Comparison of ENCODE assay signal across 15 mouse cellular contexts in the genomic region with DNA sequence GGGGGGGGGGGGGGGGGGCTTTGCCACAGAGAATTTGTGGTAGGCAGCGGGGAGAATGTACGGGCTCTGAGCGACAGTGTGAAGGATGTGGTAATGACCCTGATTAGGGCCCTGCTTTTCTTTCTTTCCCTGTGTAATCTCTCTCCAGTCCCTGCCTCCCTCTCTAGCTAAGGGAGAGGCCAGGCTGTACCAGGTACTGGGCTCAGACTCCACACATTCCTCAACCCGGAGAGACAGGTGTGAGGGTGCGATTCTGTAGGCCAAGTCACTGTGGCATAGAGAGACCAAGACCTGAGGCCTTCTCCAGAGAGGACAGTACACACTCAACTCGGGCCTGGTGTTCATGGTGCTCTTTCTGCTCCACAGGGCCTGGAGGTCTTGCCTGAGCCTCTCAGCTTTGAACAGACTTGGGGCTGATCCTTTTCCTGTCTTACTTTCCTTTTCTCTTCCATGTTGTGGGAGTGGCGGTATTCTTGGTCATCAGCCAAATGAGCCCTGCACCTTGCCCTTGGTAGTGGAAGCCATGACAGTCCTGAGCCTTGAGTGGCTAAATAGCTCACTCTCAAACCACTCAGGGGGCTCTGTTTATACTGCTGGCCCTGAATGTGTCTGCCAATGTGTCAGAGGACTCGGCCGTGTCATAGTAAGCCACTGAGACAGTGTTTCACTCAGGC. TPM values are rescaled to one million over a fixed set of nuclear protein-coding genes. Genes with fewer than 3 reads are reported as not detected.
DNase-seq lines count a peak whose midpoint lies in the region; ATAC-seq lines count a peak whose summit lies in the region.
"Had no signal": no experiment of that assay in that cellular context is flagged by ENCODE, and none has a peak within 500 bp of the region (broad histone marks: within the 10 kb centered on the region; RNA-seq: fewer than 3 reads in every experiment).

No protein-coding gene starts in this region.

- H3K27me3 ChIP-seq in heart, embryonic 11.5 days (ENCODE audit: control insufficient read depth, insufficient read depth, low read length): no peaks in the 10 kb centered on the region
- no peaks in the 10 kb centered on the region for H3K27me3 ChIP-seq in intestine, embryonic 15.5 days (replicated peaks)
- H3K27me3 ChIP-seq: liver, embryonic 13.5 days had no signal

- 48% methylated on average over 9 of the region's 9 CpGs for WGBS in heart, embryonic 11.5 days (ENCODE audit: insufficient replicate concordance)
- 56% methylated on average over 9 of the region's 9 CpGs for WGBS in intestine, embryonic 15.5 days

- no peaks in the 10 kb centered on the region for H3K36me3 ChIP-seq in heart, embryonic 11.5 days (ENCODE audit: control insufficient read depth, insufficient read depth, low read length)
- H3K36me3 ChIP-seq in intestine, embryonic 15.5 days: no peaks in the 10 kb centered on the region
- H3K36me3 ChIP-seq: liver, embryonic 13.5 days; midbrain, embryonic 15.5 days had no signal

- intact Hi-C loops in heart, postnatal 10 days (cut with DNase I): no loop called here

- H3K4me2 ChIP-seq in heart, embryonic 11.5 days: no peak overlapping the region
- H3K4me2 ChIP-seq in intestine, embryonic 15.5 days (replicated peaks): no peak overlapping the region
- H3K4me2 ChIP-seq: liver, embryonic 13.5 days; midbrain, embryonic 15.5 days had no signal

- H3K9ac ChIP-seq in heart, embryonic 11.5 days (ENCODE audit: low read depth, low read length): no peak overlapping the region
- no peak overlapping the region for H3K9ac ChIP-seq in intestine, embryonic 15.5 days
- H3K9ac ChIP-seq: liver, embryonic 13.5 days; midbrain, embryonic 15.5 days had no signal

- no peak for ATAC-seq in heart, embryonic 11.5 days (replicated peaks; ENCODE audit: insufficient number of reproducible peaks, low FRiP score, low TSS enrichment)
- 0 out of 2 replicates have a peak, but pooled peaks have one; percentile 3 for ATAC-seq in intestine, embryonic 15.5 days
- ATAC-seq: CD4-positive, CD25-positive, alpha-beta regulatory T cell, adult 4 months; forebrain, embryonic 16.5 days; midbrain, embryonic 15.5 days had no signal

- no peaks in the 10 kb centered on the region for H3K9me3 ChIP-seq in heart, embryonic 11.5 days (replicated peaks; ENCODE audit: control insufficient read depth, low read length)
- H3K9me3 ChIP-seq in intestine, embryonic 15.5 days: no peaks in the 10 kb centered on the region
- H3K9me3 ChIP-seq: liver, embryonic 13.5 days; midbrain, embryonic 15.5 days had no signal

- 0 out of 2 replicates have a peak overlapping the region, but pooled peaks have one; percentile 6 for H3K27ac ChIP-seq in heart, embryonic 11.5 days (ENCODE audit: low read depth, low read length)
- H3K27ac ChIP-seq in intestine, embryonic 15.5 days: peak overlapping the region; percentile 74; the same call in 1 of the 2 replicates
- H3K27ac ChIP-seq: liver, embryonic 13.5 days; midbrain, embryonic 15.5 days had no signal

- H3K4me3 ChIP-seq in heart, embryonic 11.5 days (ENCODE audit: low read depth, low read length): no peak overlapping the region
- H3K4me3 ChIP-seq in intestine, embryonic 15.5 days (replicated peaks): no peak overlapping the region
- H3K4me3 ChIP-seq: liver, embryonic 13.5 days; midbrain, embryonic 15.5 days had no signal

- no peaks in the 10 kb centered on the region for H3K4me1 ChIP-seq in heart, embryonic 11.5 days (ENCODE audit: control insufficient read depth, insufficient read depth, low read length)
- peaks cover 21% of the 10 kb centered on the region; the same call in 1 of the 2 replicates for H3K4me1 ChIP-seq in intestine, embryonic 15.5 days (replicated peaks)

- no peak for DNase-seq in heart, postnatal 10 days
- peak; percentile 54 for DNase-seq in MN1 (ENCODE audit: low spot score)
- peak; percentile 50 for DNase-seq in kidney, postnatal 14 days
- DNase-seq in thymus, postnatal 25 days: no peak
- DNase-seq in Muller cell, postnatal 12 days (ENCODE audit: inconsistent ontology term): no peak
- DNase-seq in adrenal gland, postnatal 10 days: no peak
- DNase-seq: gastrocnemius, postnatal 36 days; heart, postnatal 14 days; liver, embryonic 13.5 days; right cerebral cortex, postnatal 14 days had no signal

RNA-seq across cellular contexts. Expression of a gene that starts 30.7 kb away (rescaled TPM):
- polyA plus RNA-seq in heart, embryonic 11.5 days (2014; fragmentation: Nextera tagmentation; extraction: Ambion mirVana): 1,894 and 1,931 TPM in 2 replicates
- 100 to 1,000 TPM; 868 to 930 TPM for total RNA-seq in heart, postnatal 10 days (2021)
- polyA plus RNA-seq in intestine, embryonic 15.5 days (2015; fragmentation: Nextera tagmentation; extraction: Ambion mirVana): 1,771 and 1,977 TPM in 2 replicates
- total RNA-seq in adrenal gland, postnatal 10 days (2021): 100 to 1,000 TPM; 809 to 834 TPM

RNA-seq across cellular contexts. Expression of a gene that starts 57.2 kb away (rescaled TPM):
- 23.0 and 23.7 TPM in 2 replicates for polyA plus RNA-seq in heart, embryonic 11.5 days (2014; fragmentation: Nextera tagmentation; extraction: Ambion mirVana)
- total RNA-seq in heart, postnatal 10 days (2021): 10 to 100 TPM; 29.9 to 31.5 TPM
- 18.8 and 20.0 TPM in 2 replicates for polyA plus RNA-seq in intestine, embryonic 15.5 days (2015; fragmentation: Nextera tagmentation; extraction: Ambion mirVana)
- 10 to 100 TPM; 38.9 to 40.6 TPM for total RNA-seq in adrenal gland, postnatal 10 days (2021)

Comparison
In these comparisons a context has a peak if more than half of its experiments do, and no peak if none do; other contexts are left out.
1. DNase-seq: peak in MN1 (single experiment) and kidney, postnatal 14 days (single experiment); none in heart, postnatal 10 days (0 of 2), thymus, postnatal 25 days (single experiment), Muller cell, postnatal 12 days (single experiment) and adrenal gland, postnatal 10 days (single experiment).